Mouse (Mus musculus) embryonic fibroblast, embryonic 13.5 days (primary cell): Measurements from ENCODE around the gene Heatr3.

Experiments
- CTCF ChIP-seq: IDR thresholded peaks from 2 replicates; pipeline ENCODE4 v1.5.1; 2011; ENCODE audit warnings: mild to moderate bottlenecking, control low read depth, low read length, moderate library complexity, borderline replicate concordance; ENCODE audit not compliant: insufficient read depth
- POLR2A ChIP-seq: IDR thresholded peaks from 2 replicates; pipeline ENCODE4 v1.6.1; 2011; ENCODE audit warnings: low read depth, mild to moderate bottlenecking, control low read depth, low read length, moderate library complexity

DNA sequence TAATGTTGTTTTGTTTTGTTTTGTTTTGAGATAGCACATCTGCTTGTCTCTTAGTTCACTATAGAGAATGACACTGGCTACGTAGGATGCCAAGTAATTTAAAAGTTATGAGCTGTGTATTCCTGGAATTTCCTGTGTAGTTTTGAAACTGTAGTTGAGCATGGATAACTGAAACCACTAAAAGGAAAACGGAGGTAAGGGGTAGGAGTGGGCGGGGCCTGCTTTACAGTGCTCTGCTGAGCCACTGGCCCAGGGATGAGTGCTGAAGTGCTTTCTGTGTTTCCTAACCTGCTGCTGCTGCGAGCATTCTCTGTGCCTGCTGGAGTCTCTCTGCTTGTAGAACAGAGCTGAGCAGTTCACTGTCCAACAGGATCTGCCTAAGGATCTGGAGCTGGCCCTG, 83.7 kb downstream of the Heatr3 start:
- TF ChIP-seq CTCF: no peak
- no peak for TF ChIP-seq POLR2A
